Mouse (Mus musculus) spleen, postnatal 0 days (tissue): ENCODE results near the gene Pdzd11. TPM values are rescaled to one million over a fixed set of nuclear protein-coding genes. Genes with fewer than 3 reads are reported as not detected.

ENCODE experiments used
- polyA plus RNA-seq: library from polyadenylated mRNA; unstranded; fragments of >200 nt; fragmentation: Nextera tagmentation; extraction: Ambion mirVana; gene quantifications from 2 replicates; pipeline ENCODE4 v1.2.1, GENCODE M21; 2015

The Pdzd11 gene
- polyA plus RNA-seq, result 76.9 and 79.3 TPM in 2 replicates

DNA sequence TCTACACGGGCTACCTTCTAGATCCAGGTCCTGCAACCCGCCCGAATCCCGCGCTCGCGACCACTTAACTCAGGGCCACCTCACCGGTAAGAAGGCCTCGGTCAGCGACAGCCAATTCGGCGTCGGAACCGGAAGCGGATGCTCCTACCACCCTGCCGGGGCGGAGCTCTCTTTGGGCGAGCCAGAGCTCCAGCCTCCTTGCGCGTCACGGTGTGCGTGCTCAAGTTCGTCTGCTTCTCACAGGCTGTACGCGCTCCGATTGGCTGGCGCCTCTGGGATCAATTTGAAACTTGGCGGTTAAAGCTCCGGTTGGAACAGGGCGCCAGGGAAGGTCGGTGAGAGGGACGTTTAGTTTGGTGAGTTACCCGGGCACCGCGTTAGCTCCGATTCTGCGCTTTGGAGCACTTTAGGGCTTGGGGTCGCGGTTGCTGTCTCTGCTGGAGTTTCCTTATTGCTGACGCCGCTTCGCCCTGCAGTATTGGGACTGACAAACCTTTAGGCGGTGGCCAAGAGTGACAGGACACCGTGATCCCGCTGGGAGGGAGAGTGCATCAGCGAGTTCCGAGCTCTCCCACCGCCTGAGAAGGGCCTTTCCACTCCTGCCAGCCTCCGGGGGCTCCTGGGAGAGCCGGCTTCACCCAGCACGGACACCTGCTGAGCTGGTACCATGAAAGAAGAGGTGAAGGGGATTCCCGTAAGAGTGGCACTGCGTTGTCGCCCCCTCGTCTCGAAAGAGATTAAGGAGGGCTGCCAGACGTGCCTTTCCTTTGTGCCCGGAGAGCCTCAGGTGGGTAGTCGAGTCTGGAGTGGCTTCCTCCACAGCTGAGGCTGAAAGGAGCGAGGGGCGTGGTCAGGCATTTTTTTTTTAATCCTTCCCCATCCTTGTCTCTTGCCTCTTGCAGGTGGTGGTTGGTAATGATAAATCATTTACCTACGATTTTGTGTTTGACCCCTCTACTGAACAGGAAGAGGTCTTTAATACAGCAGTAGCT, at the start of gene Pdzd11:
Pdzd11 (minus strand) TSS at position 767 of the 992 bp plus-strand sequence.

DNA sequence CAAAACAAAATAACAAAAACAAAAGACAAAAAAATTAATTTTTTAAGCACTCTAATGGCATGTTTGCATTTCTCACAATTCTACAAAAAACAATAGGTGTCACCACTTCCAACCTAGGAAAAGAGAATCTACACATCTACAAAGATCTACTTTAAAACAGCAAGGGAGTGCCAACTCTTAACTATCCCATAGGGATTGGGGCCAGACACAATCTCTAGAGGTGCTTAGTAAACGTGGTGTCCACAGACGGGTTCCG, 894 bp downstream of the Pdzd11 start, which contains the start of gene Kif4:
Kif4 (plus strand) TSS at position 192 of the 256 bp plus-strand sequence.

DNA sequence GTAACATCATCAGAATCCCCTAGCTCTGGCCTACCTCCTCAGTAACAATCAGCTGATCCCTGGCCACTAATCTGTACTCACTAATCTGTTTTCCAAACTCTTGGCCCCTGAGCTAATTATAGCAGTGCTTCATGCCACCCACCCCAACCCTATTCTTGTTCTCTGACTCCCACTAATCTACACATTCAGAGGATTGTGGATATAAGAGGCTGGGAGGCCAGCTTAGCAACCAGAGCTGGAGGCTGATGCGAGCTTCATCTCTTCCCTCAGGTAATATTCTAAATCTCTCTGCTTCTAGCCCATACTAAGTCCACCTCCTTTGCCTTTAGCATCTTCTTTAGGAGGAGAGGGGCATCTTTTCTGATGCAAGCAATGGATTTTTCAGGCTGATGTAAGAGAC, 21.1 kb downstream of the Pdzd11 start, which contains the start of gene Arr3:
Arr3 (plus strand) TSS at position 184 of the 400 bp plus-strand sequence.

DNA sequence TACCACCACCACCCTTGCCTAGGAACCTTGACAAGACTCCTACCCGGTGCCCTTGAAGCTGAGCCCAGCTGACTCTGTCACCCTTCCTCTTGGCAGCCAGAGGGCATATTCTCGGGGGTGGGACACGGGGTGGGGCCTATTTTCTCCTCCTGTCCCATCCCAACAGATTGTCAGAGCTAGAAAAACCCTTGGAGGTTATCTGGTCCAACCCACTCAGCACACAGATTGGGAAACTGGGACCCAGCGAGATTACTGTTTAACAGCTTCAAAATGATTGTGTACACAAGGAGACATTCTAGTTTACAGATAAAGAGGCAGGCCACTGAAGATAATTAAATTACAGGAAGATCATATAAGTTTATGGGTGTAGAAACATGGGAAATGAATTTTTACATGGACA, 31.6 kb downstream of the Pdzd11 start, which contains the start of gene P2ry4:
P2ry4 (minus strand) TSS at position 79 of the 400 bp plus-strand sequence.

Other genes starting within 250 kb of the Pdzd11 start
- gene Otud6a, start 197.6 kb downstream of the Pdzd11 start, polyA plus RNA-seq, result not detected in 2 replicates
- gene Awat2, start 183.9 kb downstream of the Pdzd11 start, polyA plus RNA-seq, result 0.14 and 0.15 TPM in 2 replicates
- gene Igbp1, start 132.3 kb downstream of the Pdzd11 start, polyA plus RNA-seq, result 25.5 and 26.6 TPM in 2 replicates
- not detected in 2 replicates for gene Dgat2l6, start 101.7 kb downstream of the Pdzd11 start, polyA plus RNA-seq
- not detected in 2 replicates for gene Awat1, start 54.3 kb downstream of the Pdzd11 start, polyA plus RNA-seq
- gene P2ry4, start 31.7 kb downstream of the Pdzd11 start, polyA plus RNA-seq, result not detected in 2 replicates
- gene Arr3, start 21.1 kb downstream of the Pdzd11 start, polyA plus RNA-seq, result not detected in 2 replicates
- gene Kif4, start 831 bp downstream of the Pdzd11 start, polyA plus RNA-seq, result 22.8 and 24.7 TPM in 2 replicates
- gene Gdpd2, start 103.3 kb upstream of the Pdzd11 start, polyA plus RNA-seq, result 81.7 and 107 TPM in 2 replicates
- gene Dlg3, start 141.2 kb upstream of the Pdzd11 start, polyA plus RNA-seq, result 2.2 and 2.9 TPM in 2 replicates